Mouse (Mus musculus): ENCODE results near the gene Banp. TPM values are rescaled to one million over a fixed set of nuclear protein-coding genes. Genes with fewer than 3 reads are reported as not detected.

The Banp gene
- total and polyA plus RNA-seq, 3 experiments = 13.1 to 26.9 (median 17.9) TPM

DNA sequence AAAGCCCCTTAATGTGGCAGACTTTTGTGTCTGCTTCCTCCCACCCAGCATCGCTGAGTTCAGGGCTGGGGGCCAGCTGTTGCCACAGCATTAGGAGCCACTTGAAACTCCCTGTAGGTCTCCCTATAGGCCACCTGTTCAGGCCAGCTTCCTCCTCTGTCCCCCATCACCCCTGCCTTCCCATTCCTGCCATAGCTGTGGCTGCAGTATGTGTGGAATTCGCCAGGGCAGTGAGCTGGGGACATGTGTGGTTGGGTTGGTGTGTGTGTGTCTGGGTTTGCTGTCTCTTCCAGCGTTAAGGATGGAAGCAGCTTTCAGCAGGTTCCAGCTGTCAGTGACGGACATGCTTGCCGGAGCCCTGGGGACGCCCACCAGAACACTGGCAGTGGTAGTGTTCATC, 86.8 kb downstream of the Banp start:
- intact Hi-C loops (cut with DNase I) = no loop called here
- Histone ChIP-seq H3K27ac (no peak overlapping the region), H3K9ac (ENCODE audit: low read depth, low read length) (no peak overlapping the region), H3K4me3 (no peak overlapping the region), H3K36me3 (ENCODE audit: control insufficient read depth, insufficient read depth, low read length) (no peaks in the 10 kb centered on the region), H3K4me1 (ENCODE audit: control insufficient read depth, insufficient read depth, low read length) (no peaks in the 10 kb centered on the region; the same call in 1 of the 2 replicates), H3K27me3 (ENCODE audit: control insufficient read depth, insufficient read depth, low read length) (no peaks in the 10 kb centered on the region), H3K79me2 (replicated peaks; ENCODE audit: control insufficient read depth, insufficient read depth, low read length) (no peaks in the 10 kb centered on the region)
- no peak for DNase-seq
- TF ChIP-seq EP300 (IDR thresholded peaks at IDR 0.05; ENCODE audit: insufficient read depth, low read depth, low read length) (no peak), POLR2A (IDR thresholded peaks at IDR 0.05; ENCODE audit: insufficient read depth, low read depth, low read length) (no peak)
- WGBS = 69% methylated on average over 6 of the region's 6 CpGs

DNA sequence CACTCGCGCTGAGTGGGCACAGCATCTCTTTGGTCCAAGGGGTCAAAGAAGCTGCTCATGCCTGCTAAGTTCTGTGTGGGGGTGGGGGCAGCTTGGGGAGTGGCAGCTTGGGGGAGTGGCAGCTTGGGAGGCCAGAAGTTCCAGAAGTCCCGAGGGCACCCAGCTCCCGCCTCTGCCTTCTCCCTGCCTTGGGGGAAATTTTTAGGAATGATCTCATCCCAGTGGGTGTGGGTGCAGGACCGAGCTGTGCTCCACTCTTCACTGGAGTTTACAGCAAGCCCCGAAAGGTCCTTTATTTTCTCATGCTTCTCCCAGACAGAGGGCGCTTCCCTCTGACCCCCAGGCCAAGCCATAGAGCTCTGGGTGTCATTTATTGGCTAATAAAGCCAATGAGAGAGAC, 87.7 kb downstream of the Banp start:
- Histone ChIP-seq H3K4me3 (no peak overlapping the region), H3K4me1 (ENCODE audit: control insufficient read depth, insufficient read depth, low read length) (no peaks in the 10 kb centered on the region; the same call in 1 of the 2 replicates), H3K36me3 (ENCODE audit: control insufficient read depth, insufficient read depth, low read length) (no peaks in the 10 kb centered on the region), H3K27me3 (ENCODE audit: control insufficient read depth, insufficient read depth, low read length) (no peaks in the 10 kb centered on the region), H3K9ac (ENCODE audit: low read depth, low read length) (no peak overlapping the region), H3K27ac (no peak overlapping the region), H3K79me2 (replicated peaks; ENCODE audit: control insufficient read depth, insufficient read depth, low read length) (no peaks in the 10 kb centered on the region)
- WGBS = 50% methylated on average over 7 of the region's 7 CpGs
- TF ChIP-seq POLR2A (IDR thresholded peaks at IDR 0.05; ENCODE audit: insufficient read depth, low read depth, low read length) = no peak
- TF ChIP-seq CTCF (IDR thresholded peaks at IDR 0.05) = no peak
- TF ChIP-seq EP300 (IDR thresholded peaks at IDR 0.05; ENCODE audit: insufficient read depth, low read depth, low read length) = no peak
- DNase-seq = no peak
- intact Hi-C loops (cut with DNase I) = no loop called here

DNA sequence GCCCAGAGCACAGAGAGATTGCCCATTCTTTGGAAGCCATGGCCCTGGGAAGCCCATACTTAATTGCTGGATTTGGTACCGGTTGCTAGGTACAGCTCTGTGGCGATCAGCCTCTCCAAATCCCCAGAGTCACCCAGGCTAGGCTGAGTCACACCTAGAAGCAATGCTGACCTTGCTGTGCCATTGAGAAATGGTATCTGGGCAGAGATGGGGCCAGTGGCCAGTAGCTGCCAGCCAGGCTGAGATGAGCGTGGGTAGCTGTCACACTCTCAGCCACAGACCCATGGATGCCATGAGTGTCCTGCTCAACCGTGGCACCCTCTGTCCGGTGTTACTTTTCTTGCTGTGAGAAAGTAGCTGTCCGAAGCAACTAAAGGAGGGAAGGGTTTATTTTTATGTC, 88.5 kb downstream of the Banp start:
- 90% methylated on average over 6 of the region's 6 CpGs for WGBS
- intact Hi-C loops (cut with DNase I) = no loop called here
- TF ChIP-seq POLR2A (IDR thresholded peaks at IDR 0.05; ENCODE audit: insufficient read depth, low read depth, low read length) (no peak), CTCF (IDR thresholded peaks at IDR 0.05) (no peak), EP300 (IDR thresholded peaks at IDR 0.05; ENCODE audit: insufficient read depth, low read depth, low read length) (no peak)

DNA sequence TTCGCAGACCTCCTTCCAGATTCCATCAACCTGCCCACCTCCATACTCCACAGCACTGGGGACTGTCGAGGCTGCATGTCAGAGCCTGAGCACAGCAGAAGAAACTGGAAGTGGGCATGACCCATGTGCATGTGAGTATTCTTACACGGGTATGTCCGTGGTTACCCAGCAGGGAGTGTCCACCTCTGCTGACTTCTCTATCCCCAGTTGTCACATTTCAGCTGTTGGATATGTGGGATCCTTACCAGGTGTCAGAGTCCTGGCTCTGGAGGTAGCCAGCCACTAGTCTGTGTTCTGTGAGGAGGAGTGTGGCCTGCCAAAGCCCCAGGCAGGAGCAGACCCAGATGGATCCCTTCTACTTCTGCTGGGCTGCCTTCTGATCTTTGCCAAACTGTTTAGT, 89.9 kb downstream of the Banp start:
- WGBS = 69% methylated on average over 4 of the region's 4 CpGs

More for the DNA sequence above, 88.5 kb downstream of the Banp start:
- Histone ChIP-seq H3K27ac (no peak overlapping the region), H3K36me3 (ENCODE audit: control insufficient read depth, insufficient read depth, low read length) (no peaks in the 10 kb centered on the region), H3K4me1 (ENCODE audit: control insufficient read depth, insufficient read depth, low read length) (no peaks in the 10 kb centered on the region; the same call in 1 of the 2 replicates), H3K9ac (ENCODE audit: low read depth, low read length) (no peak overlapping the region), H3K79me2 (replicated peaks; ENCODE audit: control insufficient read depth, insufficient read depth, low read length) (no peaks in the 10 kb centered on the region), H3K27me3 (ENCODE audit: control insufficient read depth, insufficient read depth, low read length) (no peaks in the 10 kb centered on the region), H3K4me3 (no peak overlapping the region)
- no peak for DNase-seq

GRCm38 (mm10) chr8:122047206-122047870, 97.8 kb downstream of the Banp start:
- Histone ChIP-seq H3K27ac (no peak overlapping the region), H3K27me3 (ENCODE audit: control insufficient read depth, insufficient read depth, low read length) (no peaks in the 10 kb centered on the region), H3K4me3 (no peak overlapping the region), H3K9ac (ENCODE audit: low read depth, low read length) (no peak overlapping the region), H3K4me1 (ENCODE audit: control insufficient read depth, insufficient read depth, low read length) (no peaks in the 10 kb centered on the region), H3K79me2 (replicated peaks; ENCODE audit: control insufficient read depth, insufficient read depth, low read length) (no peaks in the 10 kb centered on the region), H3K36me3 (ENCODE audit: control insufficient read depth, insufficient read depth, low read length) (no peaks in the 10 kb centered on the region)
- TF ChIP-seq EP300 (IDR thresholded peaks at IDR 0.05; ENCODE audit: insufficient read depth, low read depth, low read length) (no peak), CTCF (IDR thresholded peaks at IDR 0.05) (peak; percentile 49)
- 59% methylated on average over 15 of the region's 15 CpGs for WGBS
- intact Hi-C loops (cut with DNase I) = no loop called here
- DNase-seq = peak in 1 of 2 experiments; percentile 33

More for the DNA sequence above, 89.9 kb downstream of the Banp start:
- Histone ChIP-seq H3K27me3 (ENCODE audit: control insufficient read depth, insufficient read depth, low read length) (no peaks in the 10 kb centered on the region), H3K4me3 (no peak overlapping the region), H3K79me2 (replicated peaks; ENCODE audit: control insufficient read depth, insufficient read depth, low read length) (no peaks in the 10 kb centered on the region), H3K4me1 (ENCODE audit: control insufficient read depth, insufficient read depth, low read length) (no peaks in the 10 kb centered on the region; the same call in 1 of the 2 replicates), H3K9ac (ENCODE audit: low read depth, low read length) (no peak overlapping the region), H3K27ac (no peak overlapping the region), H3K36me3 (ENCODE audit: control insufficient read depth, insufficient read depth, low read length) (no peaks in the 10 kb centered on the region)
- no peak for DNase-seq
- intact Hi-C loops (cut with DNase I) = no loop called here
- no peak for TF ChIP-seq CTCF (IDR thresholded peaks at IDR 0.05)
- no peak for TF ChIP-seq EP300 (IDR thresholded peaks at IDR 0.05; ENCODE audit: insufficient read depth, low read depth, low read length)
- TF ChIP-seq POLR2A (IDR thresholded peaks at IDR 0.05; ENCODE audit: insufficient read depth, low read depth, low read length) = no peak

- Histone ChIP-seq H3K27me3 (ENCODE audit: control insufficient read depth, insufficient read depth, low read length) (no peaks in the 10 kb centered on the region), H3K27ac (no peak overlapping the region), H3K4me1 (ENCODE audit: control insufficient read depth, insufficient read depth, low read length) (no peaks in the 10 kb centered on the region), H3K4me3 (no peak overlapping the region), H3K79me2 (replicated peaks; ENCODE audit: control insufficient read depth, insufficient read depth, low read length) (no peaks in the 10 kb centered on the region), H3K9ac (ENCODE audit: low read depth, low read length) (no peak overlapping the region), H3K36me3 (ENCODE audit: control insufficient read depth, insufficient read depth, low read length) (no peaks in the 10 kb centered on the region)
- intact Hi-C loops (cut with DNase I) = no loop called here
- TF ChIP-seq EP300 (IDR thresholded peaks at IDR 0.05; ENCODE audit: insufficient read depth, low read depth, low read length) = no peak
- DNase-seq = no peak
- WGBS = 76% methylated on average over 4 of the region's 4 CpGs
These were observed 99.7 kb downstream of the Banp start for GRCm38 (mm10) chr8:122049266-122049665.
